Mouse (Mus musculus): ENCODE data around the gene Gabpa.

Gene Gabpa

DNA sequence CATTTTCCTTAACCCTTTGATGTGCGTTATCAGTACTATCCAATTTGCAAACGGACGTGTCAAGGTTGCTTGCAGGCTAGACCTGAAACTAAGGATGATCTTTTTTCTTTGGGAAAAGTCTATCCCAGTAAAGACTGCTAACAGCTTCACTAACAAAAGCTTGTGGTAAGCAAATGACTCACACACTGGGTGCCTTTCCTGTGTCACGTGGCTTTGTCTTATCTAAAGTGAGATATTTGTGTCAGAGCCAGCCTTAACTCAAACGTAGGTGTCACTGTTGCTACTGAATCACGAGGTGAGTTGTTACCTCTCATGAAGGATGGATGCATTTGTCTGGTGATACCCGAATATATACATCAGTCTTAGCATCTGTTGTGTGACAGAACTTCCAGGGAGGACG lies 29.9 kb downstream of the Gabpa start:
- no peak for DNase-seq (ENCODE audit: low spot score in 2 of 2)

DNA sequence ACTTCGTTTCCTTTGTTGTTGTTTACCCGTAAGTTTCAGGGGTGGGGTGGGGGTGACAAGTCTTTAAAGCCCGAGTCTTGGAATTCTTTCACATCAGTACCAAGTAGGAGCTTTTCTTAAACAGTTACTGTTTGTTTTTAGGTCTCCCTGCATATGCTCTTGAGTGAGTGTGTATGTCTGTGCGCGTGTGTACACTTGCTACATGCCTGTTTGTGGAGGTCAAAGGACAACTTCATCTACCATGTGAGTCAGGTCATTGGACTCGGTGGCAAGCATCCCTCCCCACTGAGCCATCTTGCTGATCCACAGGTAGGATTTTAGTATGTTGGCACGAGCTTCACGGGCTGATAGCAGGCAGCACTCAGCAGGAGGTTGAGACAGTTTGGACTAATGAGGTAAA lies 39.1 kb downstream of the Gabpa start:
- DNase-seq (ENCODE audit: low spot score in 2 of 2): no peak

DNA sequence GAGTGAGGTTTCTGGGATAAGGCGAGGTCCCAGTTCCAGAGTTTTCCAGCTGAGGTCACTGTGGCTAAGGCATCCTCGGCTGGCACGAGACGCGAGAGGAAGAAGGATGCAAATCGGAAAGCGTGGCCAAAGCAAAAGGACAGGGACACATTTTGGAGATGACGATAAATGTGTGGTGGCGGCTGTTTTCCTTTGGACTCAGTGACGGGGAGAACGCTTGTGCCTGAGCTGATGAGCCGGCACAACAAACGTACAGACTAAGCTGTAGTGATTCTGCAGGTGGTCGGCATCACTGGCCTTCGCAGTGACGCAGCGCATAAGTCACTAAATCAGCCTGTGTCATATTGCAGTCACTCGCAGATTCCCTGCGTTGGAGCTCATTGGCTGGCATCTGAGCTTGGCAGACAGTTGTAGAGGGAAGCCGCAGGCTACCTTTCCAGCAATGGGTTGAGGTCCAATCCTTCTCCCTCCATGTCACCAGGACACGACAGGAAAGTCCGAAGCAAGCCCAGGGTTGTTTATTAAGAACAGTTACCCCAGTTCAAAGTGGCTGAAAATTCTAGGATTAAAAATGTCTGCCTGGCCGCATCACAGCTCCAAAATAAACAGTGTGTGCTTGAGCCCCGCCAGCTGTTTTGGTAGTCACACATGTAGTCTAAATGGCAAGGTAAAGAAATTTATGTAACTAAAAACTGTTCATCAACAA lies 40.4 kb downstream of the Gabpa start:
- DNase-seq (ENCODE audit: low spot score in 2 of 2): peak; percentile 50 to 53

DNA sequence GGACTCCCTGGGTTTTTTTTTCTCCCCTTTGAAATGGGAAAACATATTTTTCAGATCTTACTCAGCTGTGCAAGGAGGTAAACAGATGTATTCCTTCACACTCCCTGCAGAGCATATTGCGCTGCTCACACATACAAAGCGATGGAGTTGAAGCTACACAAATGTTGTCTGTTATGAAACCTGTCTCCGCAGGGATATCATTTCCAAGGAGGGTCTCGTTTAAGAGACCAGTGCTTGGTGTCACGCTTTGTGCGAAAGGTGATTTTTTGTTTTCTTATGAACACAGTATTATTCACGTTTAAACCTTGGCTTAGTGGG lies 41.0 kb downstream of the Gabpa start:
- peak in 1 of 2 experiments; percentile 53 for DNase-seq (ENCODE audit: low spot score in 2 of 2)

DNA sequence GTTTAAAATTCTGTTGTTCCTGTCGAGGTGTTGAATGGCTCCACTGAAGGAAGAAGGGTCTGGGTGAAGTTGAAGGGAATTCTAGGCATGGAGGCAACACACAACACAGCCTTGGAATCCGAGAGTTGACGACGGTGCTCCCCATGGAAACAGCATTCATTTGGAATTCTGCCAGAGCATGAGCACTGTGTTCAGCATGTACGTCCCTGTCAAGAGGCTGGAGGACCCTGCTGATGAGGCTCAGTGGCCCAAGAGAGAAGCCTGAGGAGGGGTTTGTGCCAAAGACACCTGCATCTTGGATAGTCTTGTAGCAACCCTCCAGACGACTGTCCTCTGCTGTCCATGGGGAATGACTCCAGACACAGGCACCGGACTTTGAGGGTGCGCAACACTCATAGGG lies 41.4 kb downstream of the Gabpa start:
- peak; percentile 37 to 55 for DNase-seq (ENCODE audit: low spot score in 2 of 2)

DNA sequence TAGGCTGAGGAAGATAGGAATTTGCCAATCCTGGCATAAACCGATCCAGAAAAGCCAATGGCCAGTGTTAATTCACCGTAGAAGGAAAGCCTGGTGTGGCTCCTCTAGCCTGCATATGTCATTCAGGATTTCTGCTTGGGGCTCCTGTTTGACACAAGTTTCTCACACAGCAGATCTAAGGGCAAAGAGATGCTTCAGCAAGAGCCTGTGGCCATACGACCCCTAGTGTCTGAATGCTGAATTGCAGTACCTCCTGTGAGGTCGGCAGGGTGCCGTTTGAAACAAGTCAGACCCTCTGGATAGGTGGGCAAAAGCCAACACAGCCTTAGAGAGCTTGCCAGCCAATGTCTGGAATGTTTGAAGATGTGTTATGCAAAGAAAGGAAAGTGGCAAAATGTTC lies 44.4 kb downstream of the Gabpa start:
- peak; percentile 51 to 72 for DNase-seq (ENCODE audit: low spot score in 2 of 2)

DNA sequence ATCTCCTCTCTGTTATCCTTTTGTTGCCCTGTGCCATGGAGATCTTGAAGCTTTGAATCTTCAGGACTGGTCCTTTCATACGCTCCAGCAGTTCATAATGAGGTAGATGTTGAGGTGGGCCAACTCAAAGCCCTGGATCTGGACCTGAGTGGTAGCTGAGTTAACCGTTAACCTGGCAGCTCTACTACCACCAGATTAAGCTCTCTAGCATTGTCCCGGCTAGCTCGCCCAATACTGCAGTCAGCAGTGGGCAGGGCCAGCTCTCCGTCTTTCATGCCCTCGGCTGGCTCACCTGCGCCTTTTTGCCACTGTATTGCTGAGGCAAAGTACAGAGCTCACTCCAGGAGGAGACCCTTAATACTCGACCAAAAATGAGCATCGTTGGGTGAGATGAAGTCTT lies 46.4 kb downstream of the Gabpa start:
- no peak for DNase-seq (ENCODE audit: low spot score in 2 of 2)

DNA sequence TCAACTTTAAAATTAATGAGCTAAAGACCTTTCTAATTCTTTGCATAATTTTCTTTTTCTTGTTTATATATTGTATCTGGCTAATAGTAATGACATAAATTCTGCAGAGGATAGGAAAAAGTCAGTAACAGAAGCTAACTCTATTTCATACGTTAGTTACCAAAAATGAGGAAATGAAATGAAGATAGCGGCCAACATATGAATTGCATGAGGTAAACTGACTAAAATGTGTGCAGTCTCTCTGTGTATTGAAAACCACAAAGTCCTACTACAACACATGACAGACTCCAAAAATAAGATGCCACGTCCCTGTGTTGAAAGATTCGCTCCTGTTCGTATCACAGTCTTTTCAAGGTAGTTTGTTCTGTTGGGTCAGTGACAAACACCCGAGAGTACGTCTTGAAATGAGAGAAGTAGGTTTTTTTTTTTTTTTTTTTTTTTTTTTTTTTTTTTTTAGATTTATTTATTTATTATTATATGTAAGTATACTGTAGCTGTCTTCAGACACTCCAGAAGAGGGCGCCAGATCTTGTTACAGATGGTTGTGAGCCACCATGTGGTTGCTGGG lies 47.1 kb downstream of the Gabpa start:
- DNase-seq (ENCODE audit: low spot score in 2 of 2): no peak

DNA sequence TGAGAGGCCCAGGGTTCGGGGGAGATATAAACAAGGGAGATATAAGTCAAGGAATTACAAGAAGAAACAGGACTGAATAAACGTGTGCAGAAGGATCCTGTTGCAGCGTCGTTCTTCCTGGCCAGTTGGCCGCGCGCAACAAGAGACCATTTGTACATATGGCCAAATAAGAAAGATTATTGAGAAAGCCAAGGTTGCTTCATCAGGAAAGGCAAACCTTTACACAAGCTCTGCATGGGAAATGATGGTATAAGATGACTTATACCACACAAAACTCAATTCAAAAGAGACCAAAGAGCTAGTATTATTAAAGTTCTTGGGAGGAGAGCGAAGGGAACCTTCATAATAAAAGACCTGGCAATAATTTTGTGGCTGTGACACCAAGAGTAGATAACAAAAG lies 49.8 kb downstream of the Gabpa start:
- DNase-seq (ENCODE audit: low spot score in 2 of 2): no peak

DNA sequence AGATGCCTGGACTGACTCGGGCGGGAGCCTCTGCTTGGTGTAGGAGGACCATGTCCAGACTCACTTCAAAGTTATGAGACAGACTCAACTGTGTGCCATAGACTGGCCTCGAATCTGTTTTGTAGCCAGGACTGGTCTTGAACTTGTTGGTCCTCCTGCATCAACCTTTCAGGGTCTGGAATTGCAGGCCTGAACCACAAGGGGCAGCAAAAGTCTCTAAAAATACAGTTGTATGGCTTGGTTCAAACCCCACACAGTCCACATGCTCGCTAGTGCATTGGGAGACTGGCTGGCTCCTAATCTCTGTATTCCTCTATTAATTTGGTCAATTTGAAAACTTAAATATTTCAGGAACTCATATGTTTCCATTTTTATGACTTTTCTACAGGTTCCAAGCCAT lies 68.3 kb downstream of the Gabpa start:
- DNase-seq (ENCODE audit: low spot score in 2 of 2): no peak

DNA sequence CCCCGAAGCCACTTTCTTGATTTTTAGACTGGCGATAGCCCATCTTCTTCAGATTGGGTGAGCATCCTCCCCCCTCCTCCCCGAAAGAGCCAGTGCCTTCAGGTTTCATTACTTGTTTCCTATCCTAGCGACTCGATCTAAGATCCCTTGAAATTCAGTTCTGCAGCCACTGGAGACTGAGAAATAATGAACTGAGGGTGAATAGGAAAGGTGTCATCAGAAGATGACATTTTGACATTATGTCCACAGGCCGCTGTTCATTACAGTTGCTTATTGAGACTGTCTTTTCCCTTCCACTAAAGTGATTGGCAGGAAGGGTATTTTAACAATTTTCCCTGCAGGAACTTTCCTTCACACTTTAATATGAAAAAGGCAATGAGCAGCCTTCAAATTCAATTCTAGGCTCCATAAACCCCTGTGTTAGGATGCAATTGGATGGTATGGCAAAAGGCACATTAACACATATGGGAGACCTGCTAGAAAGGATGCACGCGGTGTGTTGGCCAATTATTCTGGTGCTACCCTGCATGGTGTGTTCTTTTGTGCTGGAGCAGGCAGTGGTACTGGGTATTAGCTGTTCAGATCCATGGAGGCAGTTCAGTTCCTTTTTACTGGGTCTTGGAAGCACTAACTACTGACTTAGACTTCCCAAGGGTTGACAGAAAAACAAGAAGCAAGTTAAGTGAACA lies 76.9 kb downstream of the Gabpa start:
- no peak for DNase-seq (ENCODE audit: low spot score in 2 of 2)
